Mouse (Mus musculus): ENCODE measurements at regions not wholly inside any gene's neighbourhood (a gene's known extent, or its start where the extent isn't known, plus 50 kb on each side); places are given as distances from the start of the nearest gene placed in this dataset.
A peak's percentile ranks its signal among the peaks of the same experiment; 100 is the strongest.
"Not testable (repeated sequence)": the region's sequence is repeated elsewhere in the genome, so short reads cannot be mapped to it uniquely, and the experiment has no call there.

- DNase-seq (ENCODE audit: low read depth, low spot score) = peak; percentile 13
Measured at GRCm38 (mm10) chr6:24384193-24384888, 130.5 kb downstream of the Iqub start.

- DNase-seq (ENCODE audit: low read depth, low spot score) = no peak
Measured at GRCm38 (mm10) chr6:24379859-24380258, 135.0 kb downstream of the Iqub start.

- no peak for DNase-seq (ENCODE audit: low read depth, low spot score)
Measured at GRCm38 (mm10) chr6:24376728-24377127, 138.1 kb downstream of the Iqub start.

- no peak for DNase-seq (ENCODE audit: low read depth, low spot score)
Measured at GRCm38 (mm10) chr6:24373161-24373560, 141.7 kb downstream of the Iqub start.

GRCm38 (mm10) chr6:24371680-24372079, 143.2 kb downstream of the Iqub start:
- DNase-seq (ENCODE audit: low read depth, low spot score) = no peak

- DNase-seq (ENCODE audit: low read depth, low spot score) = peak; percentile 71
Measured at GRCm38 (mm10) chr6:24350882-24351281, 164.0 kb downstream of the Iqub start.

GRCm38 (mm10) chr6:24348481-24349062, 166.3 kb downstream of the Iqub start:
- no peak for DNase-seq (ENCODE audit: low read depth, low spot score)

- peak; percentile 61 for DNase-seq (ENCODE audit: low read depth, low spot score)
Measured at GRCm38 (mm10) chr6:24347745-24348480, 167.0 kb downstream of the Iqub start.

- no peak for DNase-seq (ENCODE audit: low read depth, low spot score)
Measured at GRCm38 (mm10) chr6:24342471-24342870, 172.4 kb downstream of the Iqub start.

- DNase-seq (ENCODE audit: low read depth, low spot score) = no peak
Measured at GRCm38 (mm10) chr6:24342056-24342455, 172.8 kb downstream of the Iqub start.

- DNase-seq (ENCODE audit: low read depth, low spot score) = not testable (repeated sequence)
Measured at GRCm38 (mm10) chr6:24340107-24340506, 172.2 kb upstream of the Slc13a1 start.

GRCm38 (mm10) chr6:24325215-24325614, 157.3 kb upstream of the Slc13a1 start:
- no peak for DNase-seq (ENCODE audit: low read depth, low spot score)

GRCm38 (mm10) chr6:24324718-24325117, 156.8 kb upstream of the Slc13a1 start:
- no peak for DNase-seq (ENCODE audit: low read depth, low spot score)

GRCm38 (mm10) chr6:24322371-24322770, 154.5 kb upstream of the Slc13a1 start:
- DNase-seq (ENCODE audit: low read depth, low spot score) = no peak

GRCm38 (mm10) chr6:24318862-24319261, 151.0 kb upstream of the Slc13a1 start:
- DNase-seq (ENCODE audit: low read depth, low spot score) = no peak

GRCm38 (mm10) chr6:24310675-24311074, 142.8 kb upstream of the Slc13a1 start:
- peak; percentile 18 for DNase-seq (ENCODE audit: low read depth, low spot score)

GRCm38 (mm10) chr6:24309810-24310209, 141.9 kb upstream of the Slc13a1 start:
- no peak for DNase-seq (ENCODE audit: low read depth, low spot score)

- no peak for DNase-seq (ENCODE audit: low read depth, low spot score)
Measured at GRCm38 (mm10) chr6:24301681-24302080, 133.8 kb upstream of the Slc13a1 start.

GRCm38 (mm10) chr6:24301146-24301545, 133.3 kb upstream of the Slc13a1 start:
- no peak for DNase-seq (ENCODE audit: low read depth, low spot score)

GRCm38 (mm10) chr6:24298562-24299212, 130.8 kb upstream of the Slc13a1 start:
- DNase-seq (ENCODE audit: low read depth, low spot score) = peak; percentile 33

- not testable (repeated sequence) for DNase-seq (ENCODE audit: low read depth, low spot score)
Measured at GRCm38 (mm10) chr6:24288757-24289156, 120.9 kb upstream of the Slc13a1 start.

GRCm38 (mm10) chr6:24272821-24273220, 104.9 kb upstream of the Slc13a1 start:
- no peak for DNase-seq (ENCODE audit: low read depth, low spot score)

Measured in CD4-positive, CD25-positive, alpha-beta regulatory T cell, adult 2 months (primary cell).